Mouse (Mus musculus): ENCODE measurements around the gene Olfr881. TPM values are rescaled to one million over a fixed set of nuclear protein-coding genes. Genes with fewer than 3 reads are reported as not detected.

Gene Olfr881
- total RNA-seq (2021): not detected

- DNase-seq: no peak
- intact Hi-C loops (cut with DNase I): no loop called here
Measured at GRCm38 (mm10) chr9:37991525-37991924, at the start of gene Olfr881. Gene Olfr881 (plus strand): TSS chr9:37991825.

GRCm38 (mm10) chr9:37998581-37999204 lies 7.1 kb downstream of the Olfr881 start:
- intact Hi-C loops (cut with DNase I): no loop called here
- no peak for DNase-seq

GRCm38 (mm10) chr9:38000021-38000420 lies 8.4 kb downstream of the Olfr881 start:
- DNase-seq: no peak
- intact Hi-C loops (cut with DNase I): no loop called here

- intact Hi-C loops (cut with DNase I): no loop called here
Measured at GRCm38 (mm10) chr9:38025508-38025907, 33.9 kb downstream of the Olfr881 start, which contains the start of gene Olfr883. Gene Olfr883 (plus strand): TSS chr9:38025808.

More at GRCm38 (mm10) chr9:38025508-38025907, 33.9 kb downstream of the Olfr881 start, which contains the start of gene Olfr883:
- DNase-seq: no peak

Other genes starting within 250 kb of the Olfr881 start
- gene Olfr874, start 246.7 kb upstream of the Olfr881 start, total RNA-seq (2021): not detected
- not detected for gene Olfr875, start 220.0 kb upstream of the Olfr881 start, total RNA-seq (2021)
- gene Olfr876, start 188.8 kb upstream of the Olfr881 start, total RNA-seq (2021): not detected
- not detected for gene Olfr877, start 137.6 kb upstream of the Olfr881 start, total RNA-seq (2021)
- not detected for gene Olfr145, start 95.1 kb upstream of the Olfr881 start, total RNA-seq (2021)
- gene Olfr878, start 74.0 kb upstream of the Olfr881 start, total RNA-seq (2021): not detected
- gene Olfr883, start 34.0 kb downstream of the Olfr881 start, total RNA-seq (2021): not detected
- gene Olfr884, start 54.7 kb downstream of the Olfr881 start, total RNA-seq (2021): not detected
- gene Olfr885, start 69.5 kb downstream of the Olfr881 start, total RNA-seq (2021): not detected
- not detected for gene Olfr887, start 92.2 kb downstream of the Olfr881 start, total RNA-seq (2021)
- gene Olfr888, start 116.3 kb downstream of the Olfr881 start, total RNA-seq (2021): not detected
- not detected for gene Olfr889, start 123.4 kb downstream of the Olfr881 start, total RNA-seq (2021)
- not detected for gene Olfr890, start 150.7 kb downstream of the Olfr881 start, total RNA-seq (2021)
- not detected for gene Olfr891, start 189.0 kb downstream of the Olfr881 start, total RNA-seq (2021)
- gene Olfr893, start 216.5 kb downstream of the Olfr881 start, total RNA-seq (2021): not detected
- not detected for gene Olfr894, start 226.2 kb downstream of the Olfr881 start, total RNA-seq (2021)